Mouse (Mus musculus) large intestine, adult 2 months (tissue): Measurements from ENCODE around the gene Ampd3. TPM values are rescaled to one million over a fixed set of nuclear protein-coding genes. Genes with fewer than 3 reads are reported as not detected.

ENCODE experiments used
- DNase-seq: peaks from one replicate; pipeline ENCODE4 v3.0.0-alpha.2; 2012; ENCODE audit warnings: low read depth, low spot score
- WGBS: fragments of 180-500 bp; shearing (Covaris S2); methylation state at CpG from one replicate; pipeline ENCODE4 v1.1.7; 2018; 5-methylcytosine and 5-hydroxymethylcytosine counted together
- polyA plus RNA-seq: library from polyadenylated mRNA; depleted of rRNA; stranded (reverse); fragments of >200 nt; gene quantifications from 2 replicates; pipeline ENCODE4 v1.2.3, GENCODE M21; 2012

Gene Ampd3
- polyA plus RNA-seq, 1 experiment: 12.9 TPM

DNA sequence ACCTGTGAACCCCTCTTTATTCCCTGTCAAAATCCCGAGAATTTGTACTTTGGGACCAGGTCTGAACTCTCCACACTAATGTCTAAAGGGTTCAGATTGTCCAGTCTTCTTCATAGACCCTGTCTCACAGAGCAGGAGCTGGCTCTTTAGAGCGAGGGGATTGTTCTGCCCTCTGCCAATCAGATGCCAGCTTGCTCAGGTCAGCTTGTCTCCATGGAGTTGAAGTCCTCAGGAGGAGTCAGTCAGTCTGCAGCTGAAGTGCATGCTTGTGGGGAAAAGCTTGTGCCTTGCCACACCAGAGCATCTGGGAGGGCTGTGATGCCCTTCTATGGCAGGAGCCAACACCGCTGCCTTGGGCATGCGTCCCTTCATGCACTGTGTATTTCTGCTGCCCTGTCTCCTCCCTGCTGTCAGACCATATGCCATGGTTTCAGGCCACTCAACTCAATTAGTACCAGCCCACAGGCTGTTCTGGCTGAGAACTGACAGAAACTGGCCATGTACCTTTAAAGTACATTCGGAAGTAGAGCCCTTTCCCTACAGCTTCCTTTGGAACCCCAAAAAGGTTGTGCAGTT, 5.3 kb upstream of the Ampd3 start:
- no peak for DNase-seq
- WGBS: 88% methylated on average over 5 of the region's 5 CpGs

DNA sequence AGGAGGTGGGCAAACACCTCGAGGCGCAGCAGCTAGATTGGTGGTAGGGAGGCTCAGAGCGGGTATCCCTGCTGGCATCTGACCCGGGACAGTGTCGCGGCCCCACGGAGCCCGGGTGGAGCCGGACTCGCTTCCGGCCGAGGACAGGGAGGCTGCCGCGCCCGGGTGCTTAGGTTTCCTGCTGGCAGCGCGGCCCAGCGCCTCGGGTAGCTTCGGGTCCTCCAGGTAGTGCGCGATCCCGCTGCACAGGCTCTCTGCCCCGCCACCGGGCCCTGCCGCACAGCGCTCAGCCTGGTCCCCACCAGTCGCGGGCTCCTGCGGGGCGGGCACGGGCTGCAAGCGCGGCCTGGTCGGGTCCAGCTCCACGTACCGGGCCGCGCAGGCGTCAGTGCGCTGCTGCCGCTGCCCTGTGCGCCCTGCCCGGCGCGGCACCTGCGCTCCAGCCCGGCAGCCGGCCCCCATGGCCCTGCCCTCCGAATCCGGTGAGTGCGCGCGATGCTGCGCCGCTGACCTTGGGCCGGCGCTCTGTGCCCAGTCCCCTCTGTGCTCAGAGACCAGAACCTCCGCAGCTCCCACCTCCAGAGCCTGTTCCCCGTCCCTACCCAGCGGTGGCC, 552 bp downstream of the Ampd3 start:
- 3% methylated on average over 61 of the region's 61 CpGs for WGBS
- DNase-seq: no peak

DNA sequence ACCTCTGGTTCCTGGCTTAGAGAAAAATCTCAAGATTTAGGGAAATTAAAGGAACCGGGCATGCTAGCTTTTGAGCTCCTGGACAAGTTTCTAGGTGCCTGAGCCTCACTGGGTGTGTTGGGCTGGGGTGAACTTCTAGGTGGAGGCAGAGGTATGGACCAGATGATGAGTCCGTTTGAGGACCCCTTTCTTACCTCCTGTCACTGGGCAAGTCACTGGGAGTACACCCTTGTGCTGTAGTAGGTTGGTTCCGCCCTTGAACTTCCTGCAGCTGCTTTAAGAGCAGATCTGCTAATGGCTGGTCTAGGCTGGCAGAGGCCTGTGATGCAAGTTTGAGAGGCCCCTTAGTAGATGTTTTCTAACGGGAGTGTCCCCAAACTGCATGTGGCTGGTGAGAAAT, 1.1 kb downstream of the Ampd3 start:
- no peak for DNase-seq
- WGBS: 22% methylated on average over 4 of the region's 4 CpGs

GRCm38 (mm10) chr7:110770949-110771348, 2.9 kb downstream of the Ampd3 start:
- no peak for DNase-seq
- 50% methylated on average over 4 of the region's 4 CpGs for WGBS

DNA sequence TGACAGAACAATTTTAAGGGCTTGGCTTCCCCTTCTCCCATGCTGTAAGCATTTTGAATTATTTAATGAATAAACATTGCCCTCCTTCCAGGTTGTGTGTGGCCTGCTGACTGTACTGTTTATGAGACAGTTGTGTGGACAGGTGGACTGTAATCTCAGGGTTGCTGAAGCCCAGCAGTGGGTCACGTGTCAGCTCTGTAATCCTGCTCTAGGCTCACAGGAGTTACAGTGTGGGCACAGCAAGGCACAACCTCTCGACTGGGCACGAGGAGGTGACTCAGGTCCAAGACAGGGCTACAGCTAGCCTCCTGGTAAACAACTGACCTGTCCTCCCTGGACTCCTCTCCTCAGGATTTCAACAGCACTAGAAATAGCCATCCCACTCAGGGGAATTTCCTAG, 4.3 kb downstream of the Ampd3 start:
- 31% methylated on average over 3 of the region's 3 CpGs for WGBS
- no peak for DNase-seq

GRCm38 (mm10) chr7:110773204-110774002, 5.4 kb downstream of the Ampd3 start:
- no peak for DNase-seq
- 35% methylated on average over 14 of the region's 14 CpGs for WGBS

DNA sequence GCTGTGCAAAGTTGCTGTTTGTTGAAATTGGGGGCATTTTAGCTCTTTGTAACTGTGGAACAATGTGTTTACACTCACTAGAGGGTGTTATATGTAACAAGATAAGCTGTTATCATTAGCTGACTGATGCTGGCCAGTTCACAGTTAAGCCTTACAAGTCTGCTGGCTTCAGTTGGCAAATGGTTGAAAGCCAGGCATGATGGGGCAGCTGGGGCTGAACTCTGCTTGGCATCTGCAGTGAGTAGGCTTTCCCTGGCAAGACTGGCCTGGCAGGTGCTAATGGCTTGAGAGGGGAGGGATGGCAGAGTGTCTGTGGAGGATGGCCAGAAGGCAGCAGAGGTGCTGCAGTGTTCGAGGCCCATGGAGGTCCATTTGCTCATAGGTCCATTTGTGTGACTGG, 6.1 kb downstream of the Ampd3 start:
- WGBS: 62% methylated on average over 1 of the region's 1 CpGs
- no peak for DNase-seq

- 92% methylated on average over 8 of the region's 8 CpGs for WGBS
- DNase-seq: no peak
Measured at GRCm38 (mm10) chr7:110774674-110775073, 6.7 kb downstream of the Ampd3 start.

GRCm38 (mm10) chr7:110777146-110778001, 9.4 kb downstream of the Ampd3 start:
- DNase-seq: no peak
- whole genome bisulfite sequencing: 91% methylated on average over 18 of the region's 18 CpGs

- DNase-seq: no peak
- 91% methylated on average over 7 of the region's 7 CpGs for WGBS
Measured at GRCm38 (mm10) chr7:110778933-110779332, 10.9 kb downstream of the Ampd3 start.

- DNase-seq: no peak
- WGBS: 87% methylated on average over 8 of the region's 8 CpGs
Measured at GRCm38 (mm10) chr7:110779605-110780111, 11.7 kb downstream of the Ampd3 start.

DNA sequence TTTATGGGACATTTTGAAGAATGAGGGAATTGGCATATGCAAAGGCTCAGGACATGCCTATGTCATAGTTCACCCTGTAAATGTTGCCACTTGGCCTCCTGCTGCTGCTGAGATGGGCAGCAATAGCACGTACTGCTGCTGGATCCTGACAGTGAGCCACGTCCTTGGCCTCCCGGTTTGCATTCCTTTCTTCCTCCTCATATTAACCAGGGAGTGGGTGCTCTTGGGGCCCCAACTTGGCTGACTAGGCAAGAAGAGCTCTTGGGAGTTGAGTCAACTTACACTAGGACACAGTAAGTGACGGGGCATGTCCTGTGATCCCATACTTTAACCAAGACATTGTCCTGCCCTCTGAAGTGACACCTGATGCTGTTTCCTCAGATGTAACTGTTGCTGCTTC, 12.5 kb downstream of the Ampd3 start:
- WGBS: 70% methylated on average over 4 of the region's 4 CpGs
- no peak for DNase-seq

- 64% methylated on average over 2 of the region's 2 CpGs for WGBS
Measured at GRCm38 (mm10) chr7:110781231-110781711, 13.3 kb downstream of the Ampd3 start.

GRCm38 (mm10) chr7:110782135-110782534, 14.1 kb downstream of the Ampd3 start:
- WGBS: 36% methylated on average over 7 of the region's 7 CpGs
- no peak for DNase-seq

More at GRCm38 (mm10) chr7:110781231-110781711, 13.3 kb downstream of the Ampd3 start:
- DNase-seq: no peak

GRCm38 (mm10) chr7:110782845-110783478, 15.0 kb downstream of the Ampd3 start:
- DNase-seq: no peak
- 57% methylated on average over 10 of the region's 10 CpGs for WGBS

DNA sequence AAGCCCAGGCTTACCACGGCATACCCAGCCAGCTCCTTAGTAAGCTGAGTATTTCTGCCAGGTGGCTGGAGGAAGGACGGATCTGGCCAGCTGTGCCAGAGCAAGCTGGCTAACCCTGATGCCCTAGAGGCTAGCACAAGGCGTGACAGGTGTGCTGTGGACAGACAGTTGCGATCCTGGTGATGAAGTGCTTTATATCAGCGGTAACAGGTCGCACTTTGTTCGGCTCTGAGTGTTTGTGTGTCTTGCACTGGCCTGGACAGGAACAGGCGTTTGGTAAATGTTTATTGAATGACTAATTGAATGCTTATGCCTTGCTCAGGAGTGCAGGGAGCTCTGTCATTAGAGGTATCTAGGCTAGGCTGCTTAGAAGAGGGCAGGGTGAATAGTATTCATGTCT, 17.0 kb downstream of the Ampd3 start:
- peak; percentile 65 for DNase-seq
- 29% methylated on average over 8 of the region's 8 CpGs for WGBS

DNA sequence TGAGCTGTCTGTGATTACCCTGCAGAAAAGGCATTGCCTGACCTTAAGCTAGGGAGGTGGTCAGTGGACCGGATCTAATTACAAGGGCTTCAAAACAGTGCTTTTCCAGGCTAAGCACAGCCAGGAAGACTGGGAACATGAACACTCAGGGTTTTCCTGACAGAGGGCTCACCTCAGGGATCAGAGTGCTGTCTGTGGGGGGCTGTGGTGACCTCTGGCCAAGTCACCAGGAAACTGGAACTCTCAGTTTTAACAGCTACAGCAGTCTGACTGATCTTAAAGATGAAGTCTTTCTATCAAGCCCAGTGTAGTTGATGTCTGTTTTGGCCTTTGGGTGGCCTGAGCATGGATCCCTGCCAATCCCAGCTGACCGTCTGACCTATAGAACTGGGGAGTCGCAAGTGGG, 17.7 kb downstream of the Ampd3 start:
- WGBS: 68% methylated on average over 3 of the region's 3 CpGs

DNA sequence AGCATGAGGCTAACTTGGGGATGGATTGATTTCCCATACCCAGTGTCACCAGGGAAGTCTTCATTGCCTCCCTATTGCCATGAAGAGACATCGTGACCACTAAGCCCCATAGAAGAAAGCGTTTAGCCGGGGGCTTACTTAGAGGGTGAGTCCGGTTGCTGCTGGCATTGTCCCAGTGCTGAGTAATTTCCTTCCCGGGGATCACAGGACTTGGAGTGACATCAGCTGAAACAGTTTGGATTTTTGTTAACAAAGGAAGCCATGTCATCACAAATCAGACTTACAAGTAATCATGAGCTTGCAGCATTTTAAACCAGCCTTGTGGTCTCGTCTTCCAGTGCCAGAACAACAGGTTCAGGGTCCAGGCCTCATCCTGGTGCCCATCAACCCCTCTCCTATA, 19.3 kb downstream of the Ampd3 start:
- WGBS: 65% methylated on average over 6 of the region's 6 CpGs
- DNase-seq: no peak

More for the DNA sequence above, 17.7 kb downstream of the Ampd3 start:
- no peak for DNase-seq

DNA sequence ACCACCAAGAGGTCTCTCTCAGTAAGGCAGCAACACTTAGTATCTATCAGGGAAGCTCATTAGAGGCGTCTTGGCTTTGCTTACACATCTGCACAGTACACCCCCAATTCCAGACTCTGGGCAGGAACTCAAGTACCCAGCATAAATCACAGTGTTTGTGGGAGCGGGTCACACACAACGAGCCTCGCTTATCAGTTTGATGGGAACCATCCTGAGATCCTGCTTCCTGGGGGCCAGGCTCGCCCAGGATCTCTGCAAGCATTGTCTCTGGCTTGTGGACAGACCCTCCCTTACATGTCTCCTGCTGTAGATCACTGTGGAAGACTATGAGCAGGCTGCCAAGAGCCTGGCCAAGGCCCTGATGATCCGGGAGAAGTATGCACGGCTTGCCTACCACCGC, 22.9 kb downstream of the Ampd3 start:
- WGBS: 85% methylated on average over 8 of the region's 8 CpGs
- DNase-seq: no peak
